Mouse (Mus musculus): ENCODE measurements around the gene Klhl12. TPM values are rescaled to one million over a fixed set of nuclear protein-coding genes. Genes with fewer than 3 reads are reported as not detected.

Klhl12 gene
- polyA plus RNA-seq (2015; fragmentation: Nextera tagmentation; extraction: Ambion mirVana), result 27.3 and 29.3 TPM in 2 replicates

DNA sequence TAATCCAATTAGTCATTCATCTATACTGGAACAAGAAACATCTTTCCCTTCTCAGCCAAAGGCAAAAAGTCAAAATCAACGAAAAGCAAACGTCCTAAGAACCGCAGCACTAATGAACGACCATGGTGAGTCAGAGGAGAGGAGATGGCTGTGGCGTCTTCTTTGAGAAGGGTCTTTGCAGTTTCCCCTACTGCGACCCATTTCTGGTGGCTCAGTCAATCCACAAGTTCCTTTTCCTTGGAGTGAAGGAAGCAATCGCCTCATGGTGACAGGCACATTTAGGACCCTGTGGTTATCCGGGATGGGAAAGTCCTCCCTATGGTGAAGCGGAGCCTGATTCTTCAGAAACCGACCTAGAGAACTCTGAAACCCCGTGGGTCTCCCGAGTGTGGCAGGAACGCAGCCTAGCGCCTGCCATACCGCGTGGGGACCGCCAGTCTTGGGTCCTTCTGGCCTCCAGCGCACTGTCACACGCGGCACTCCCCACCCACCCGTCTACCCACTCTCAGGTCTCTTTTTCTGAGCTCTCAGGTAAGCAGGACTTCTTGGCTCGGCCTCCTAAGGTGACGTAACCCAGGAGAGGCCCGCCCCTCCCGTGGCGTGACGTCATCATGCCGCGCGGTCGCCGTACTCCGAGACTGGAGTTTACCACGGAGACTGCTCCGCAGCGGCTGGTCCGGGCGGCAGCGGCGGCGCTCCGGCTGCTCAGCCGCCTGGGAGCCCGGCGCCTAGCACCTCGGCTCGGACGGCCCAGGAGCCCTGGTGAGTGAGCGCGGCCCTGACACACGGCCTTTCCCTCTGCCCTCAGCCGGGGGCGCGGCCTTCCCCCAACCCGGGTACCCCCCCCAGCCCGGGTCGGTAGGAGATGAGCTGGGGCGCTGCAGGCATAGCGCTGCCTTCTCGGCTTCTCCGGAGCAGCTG, at the start of gene Klhl12:
Klhl12 (plus strand) TSS at position 628 of the 921 bp plus-strand sequence.
- under 1% methylated on average over 61 of the region's 61 CpGs for WGBS
- H3K4me1 ChIP-seq, result peaks cover 7% of the 10 kb centered on the region
- H3K27me3 ChIP-seq, result no peaks in the 10 kb centered on the region
- peak within 1 kb of the TSS; percentile 57 for H3K27ac ChIP-seq
- peak within 1 kb of the TSS; percentile 92 for H3K9ac ChIP-seq
- peak; percentile 92 for ATAC-seq (ENCODE audit: borderline replicate concordance, extremely low read depth, low FRiP score, low TSS enrichment)
- H3K9me3 ChIP-seq, result no peaks in the 10 kb centered on the region
- peak within 1 kb of the TSS; percentile 87 for H3K4me3 ChIP-seq
- peak within 1 kb of the TSS; percentile 89 for H3K4me2 ChIP-seq
- peaks cover 9% of the 10 kb centered on the region for H3K36me3 ChIP-seq

DNA sequence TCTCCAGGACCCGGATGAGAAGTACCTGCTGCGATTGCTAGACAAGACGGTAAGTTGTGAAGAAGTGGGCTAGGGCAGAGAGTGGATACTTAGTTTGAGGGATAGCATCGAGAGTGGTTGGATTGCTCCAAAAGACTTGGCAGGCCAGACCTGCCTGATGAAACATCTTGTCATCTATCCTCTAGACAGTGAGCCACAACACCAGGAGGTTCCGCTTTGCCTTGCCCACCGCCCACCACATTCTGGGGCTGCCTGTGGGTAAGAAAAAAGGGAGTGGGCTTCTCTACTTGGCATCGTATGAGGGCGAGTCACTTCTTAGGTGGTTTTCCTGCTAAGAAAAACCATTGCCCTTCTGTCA, 48.9 kb upstream of the Klhl12 start:
- WGBS, result 18% methylated on average over 8 of the region's 8 CpGs
- Histone ChIP-seq H3K4me1 (peaks cover 7% of the 10 kb centered on the region), H3K27me3 (no peaks in the 10 kb centered on the region), H3K4me2 (peak overlapping the region; percentile 76), H3K4me3 (peak overlapping the region; percentile 52), H3K9ac (peak overlapping the region; percentile 54), H3K36me3 (peaks cover 37% of the 10 kb centered on the region), H3K9me3 (no peaks in the 10 kb centered on the region), H3K27ac (peak overlapping the region; percentile 65)
- 0 out of 2 replicates have a peak, but pooled peaks have one; percentile 4 for ATAC-seq (ENCODE audit: borderline replicate concordance, extremely low read depth, low FRiP score, low TSS enrichment)

DNA sequence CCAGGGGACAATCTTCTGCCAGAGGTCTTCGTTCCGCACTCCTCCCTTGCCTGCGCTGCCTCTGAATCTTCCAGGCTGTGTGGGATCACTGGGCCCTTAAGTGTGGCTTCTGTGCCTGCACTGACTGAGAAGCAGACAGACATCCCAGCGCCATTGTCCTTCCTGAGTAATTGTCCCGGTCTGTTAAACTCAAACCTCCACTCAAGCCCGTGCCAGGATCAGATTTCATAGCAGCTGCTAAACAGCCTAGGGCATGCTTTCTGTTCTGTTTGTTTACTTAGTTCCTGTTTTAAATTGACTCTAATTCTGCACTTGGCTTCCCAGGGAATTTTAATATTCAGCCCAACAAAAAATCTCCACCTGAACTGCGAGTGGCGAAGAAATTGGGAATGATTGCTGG, 47.3 kb upstream of the Klhl12 start:
- WGBS, result 83% methylated on average over 8 of the region's 8 CpGs
- H3K4me1 ChIP-seq, result peaks cover 7% of the 10 kb centered on the region
- H3K27ac ChIP-seq, result no peak overlapping the region
- H3K36me3 ChIP-seq, result peaks cover 45% of the 10 kb centered on the region
- H3K9me3 ChIP-seq, result no peaks in the 10 kb centered on the region
- H3K9ac ChIP-seq, result no peak overlapping the region
- H3K4me3 ChIP-seq, result no peak overlapping the region
- no peak overlapping the region for H3K4me2 ChIP-seq
- no peaks in the 10 kb centered on the region for H3K27me3 ChIP-seq
- no peak for ATAC-seq (ENCODE audit: borderline replicate concordance, extremely low read depth, low FRiP score, low TSS enrichment)

DNA sequence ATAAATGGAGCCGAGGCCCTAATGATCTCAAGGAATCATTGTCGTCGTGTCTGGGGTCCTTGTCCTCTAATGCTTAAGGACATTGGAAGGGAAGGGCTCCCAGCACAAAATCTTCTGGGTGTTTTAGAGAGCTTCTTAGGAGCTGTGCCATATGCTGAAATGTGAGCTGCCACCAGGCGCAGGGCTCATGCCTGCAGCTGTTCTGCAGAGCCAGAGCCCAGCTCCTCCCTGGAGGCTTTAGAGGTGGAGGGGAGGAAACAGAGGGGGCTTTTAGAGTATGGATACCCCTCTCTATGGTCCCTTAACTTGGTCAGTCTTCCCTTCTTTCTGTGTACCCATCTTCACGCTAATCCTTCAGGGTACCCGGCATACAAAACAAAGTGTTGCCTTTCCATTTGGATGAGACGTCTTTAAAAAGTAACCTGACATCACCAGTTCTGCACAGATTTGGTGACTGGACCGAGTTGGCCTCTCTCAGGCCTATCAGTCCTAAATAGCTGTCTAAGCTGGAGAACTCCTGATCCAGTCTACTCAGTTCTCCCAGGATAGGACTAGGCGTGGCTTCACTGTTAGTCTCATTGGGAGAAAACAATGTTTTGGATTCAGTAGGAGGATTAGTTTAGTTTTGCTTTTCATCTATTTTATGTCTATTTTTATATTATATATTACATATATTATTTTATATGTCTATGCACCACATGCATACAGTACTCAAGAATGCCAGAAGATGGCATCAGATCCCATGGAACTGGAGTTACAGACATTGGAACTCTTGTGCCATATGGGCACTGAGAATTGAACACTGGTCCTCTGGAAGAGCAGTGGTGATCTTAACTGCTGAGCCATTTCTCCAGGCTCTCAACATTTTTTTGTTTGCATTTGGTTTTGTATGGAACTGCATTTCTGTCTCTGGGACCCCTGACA, 43.4 kb upstream of the Klhl12 start:
- no peak overlapping the region for H3K27ac ChIP-seq
- H3K36me3 ChIP-seq, result peaks cover 45% of the 10 kb centered on the region
- H3K27me3 ChIP-seq, result no peaks in the 10 kb centered on the region
- no peak for ATAC-seq (ENCODE audit: borderline replicate concordance, extremely low read depth, low FRiP score, low TSS enrichment)
- WGBS, result 92% methylated on average over 9 of the region's 9 CpGs
- H3K9me3 ChIP-seq, result no peaks in the 10 kb centered on the region
- no peak overlapping the region for H3K4me2 ChIP-seq
- peaks cover 17% of the 10 kb centered on the region for H3K4me1 ChIP-seq
- no peak overlapping the region for H3K9ac ChIP-seq
- H3K4me3 ChIP-seq, result no peak overlapping the region

DNA sequence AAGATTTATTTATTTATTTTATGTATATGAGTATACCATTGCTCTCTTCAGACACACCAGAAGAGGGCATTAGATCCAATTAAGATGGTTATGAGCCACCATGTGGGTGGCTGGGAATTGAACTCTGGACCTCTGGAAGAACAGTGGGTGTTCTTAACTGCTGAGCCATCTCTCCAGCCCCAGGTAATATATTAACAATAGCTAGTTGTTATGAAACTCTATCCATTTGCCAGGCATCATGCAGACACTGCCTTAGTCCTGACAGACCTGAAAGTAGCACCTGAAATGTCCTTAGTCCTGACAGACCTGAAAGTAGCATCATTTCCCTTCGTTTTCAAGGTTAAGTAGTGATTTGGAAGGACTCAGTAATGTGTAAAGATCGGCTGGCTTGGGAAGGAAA, 41.3 kb upstream of the Klhl12 start:
- peak overlapping the region; percentile 92 for H3K27ac ChIP-seq
- H3K4me2 ChIP-seq, result peak overlapping the region; percentile 67
- no peak overlapping the region for H3K9ac ChIP-seq
- H3K4me3 ChIP-seq, result no peak overlapping the region
- H3K27me3 ChIP-seq, result no peaks in the 10 kb centered on the region
- ATAC-seq (ENCODE audit: borderline replicate concordance, extremely low read depth, low FRiP score, low TSS enrichment), result no peak
- H3K36me3 ChIP-seq, result peaks cover 29% of the 10 kb centered on the region
- peaks cover 34% of the 10 kb centered on the region for H3K4me1 ChIP-seq
- WGBS, result 22% methylated on average over 2 of the region's 2 CpGs
- H3K9me3 ChIP-seq, result no peaks in the 10 kb centered on the region

DNA sequence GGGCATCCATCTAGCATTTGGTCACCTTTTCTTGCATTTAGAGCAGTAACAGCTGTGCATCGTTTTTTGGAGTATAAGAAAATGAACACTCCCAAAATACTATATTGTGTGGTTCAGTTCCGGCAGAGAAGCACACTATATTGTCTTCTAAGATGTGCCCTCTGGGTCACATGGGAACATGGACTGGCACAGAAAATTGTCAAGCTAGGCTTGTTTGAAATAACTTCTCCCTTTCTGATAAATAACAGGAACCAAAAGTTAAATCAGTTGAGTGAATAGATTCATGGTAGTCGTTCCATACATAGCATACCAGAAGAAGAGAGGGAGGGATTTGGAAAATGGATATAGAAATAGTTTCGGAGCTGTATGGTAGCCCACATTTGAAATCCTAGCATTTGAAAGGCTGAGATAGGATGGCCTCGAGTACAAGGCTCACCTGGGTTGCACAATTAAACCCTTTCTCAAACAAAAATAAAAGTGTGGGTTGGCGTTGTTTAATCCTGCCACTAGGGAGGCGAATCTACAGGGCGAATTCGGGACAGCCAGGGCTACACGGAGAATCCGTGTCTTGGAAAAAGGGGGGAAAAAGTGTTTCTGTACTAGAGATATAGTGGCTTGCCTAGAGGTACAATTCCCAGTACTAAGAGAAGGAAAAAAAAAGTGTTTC, 40.7 kb upstream of the Klhl12 start:
- Histone ChIP-seq H3K4me3 (peak overlapping the region; percentile 81), H3K9ac (peak overlapping the region; percentile 20), H3K27ac (peak overlapping the region; percentile 92), H3K4me1 (peaks cover 40% of the 10 kb centered on the region), H3K36me3 (peaks cover 23% of the 10 kb centered on the region; the same call in 1 of the 2 replicates), H3K4me2 (peak overlapping the region; percentile 67), H3K27me3 (no peaks in the 10 kb centered on the region), H3K9me3 (no peaks in the 10 kb centered on the region)
- peak; percentile 19 for ATAC-seq (ENCODE audit: borderline replicate concordance, extremely low read depth, low FRiP score, low TSS enrichment)
- 11% methylated on average over 11 of the region's 11 CpGs for WGBS

DNA sequence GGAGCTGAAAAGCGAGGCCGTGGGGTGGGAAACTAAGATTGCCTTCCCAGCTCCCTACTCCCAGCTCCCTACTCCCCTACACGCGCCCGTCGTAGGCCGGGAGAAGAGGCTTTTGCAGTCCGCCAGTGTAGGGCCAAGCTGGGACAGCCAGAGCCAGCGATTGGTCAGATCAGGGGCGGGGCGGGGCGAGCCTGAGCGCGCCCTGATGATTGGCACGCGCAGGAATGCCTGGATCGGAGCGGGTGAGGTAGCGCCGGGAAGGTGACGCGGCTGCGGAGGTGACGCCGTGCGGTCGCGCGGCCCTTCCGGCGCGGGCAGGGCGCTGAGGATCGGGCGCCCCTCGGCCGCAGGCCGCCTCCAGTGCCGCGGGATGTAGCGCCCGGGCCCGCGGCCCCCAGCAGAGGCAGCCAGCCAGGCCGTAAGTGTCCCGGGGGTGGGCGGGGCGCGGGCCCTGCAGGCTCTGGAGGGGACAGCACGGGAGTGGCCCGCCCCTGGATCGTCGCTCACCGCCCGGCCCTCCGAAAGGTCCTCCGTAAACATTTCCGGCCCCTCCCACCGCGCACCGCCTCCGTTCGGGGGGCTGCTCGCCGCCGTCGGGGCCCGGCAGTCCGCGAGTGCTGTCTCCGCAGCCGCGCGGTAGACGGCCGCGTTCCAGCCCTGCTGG, 40.0 kb upstream of the Klhl12 start, which contains the start of gene Adipor1:
Adipor1 (plus strand) TSS at position 211 of the 664 bp plus-strand sequence.
- peak within 1 kb of the TSS; percentile 81 for H3K4me3 ChIP-seq
- under 1% methylated on average over 67 of the region's 77 CpGs for WGBS

DNA sequence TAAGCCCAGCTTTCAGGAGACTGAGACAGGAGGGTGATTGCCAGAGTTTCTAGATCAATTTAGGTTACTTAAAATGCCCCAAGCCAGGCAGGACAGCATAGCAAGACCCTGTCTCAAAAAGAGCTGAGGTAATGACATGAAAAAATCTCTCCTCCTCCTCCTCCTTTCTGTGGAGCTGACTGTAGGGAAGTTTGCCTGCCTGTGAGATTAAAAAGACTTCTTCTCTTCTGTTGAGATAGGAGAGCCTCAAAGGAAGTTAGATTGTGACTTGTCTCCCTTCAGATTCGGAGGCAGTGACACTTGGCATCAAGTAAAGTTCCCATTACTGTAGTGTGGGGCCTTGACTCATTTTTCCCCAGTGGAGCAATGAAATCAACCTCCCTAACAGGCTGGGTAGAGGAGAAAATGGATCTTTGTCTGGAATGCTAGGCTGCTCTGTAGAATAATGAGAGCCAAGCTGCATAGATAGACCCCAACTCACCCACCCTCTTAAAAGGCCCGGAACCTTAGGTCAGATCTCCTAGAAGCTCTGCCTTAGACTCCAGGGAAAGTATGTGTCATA, 36.8 kb upstream of the Klhl12 start:
- peaks cover 8% of the 10 kb centered on the region; the same call in 1 of the 2 replicates for H3K36me3 ChIP-seq
- H3K9me3 ChIP-seq, result no peaks in the 10 kb centered on the region
- no peaks in the 10 kb centered on the region for H3K27me3 ChIP-seq
- H3K4me3 ChIP-seq, result no peak overlapping the region
- WGBS, result 84% methylated on average over 2 of the region's 2 CpGs
- peaks cover 62% of the 10 kb centered on the region for H3K4me1 ChIP-seq
- no peak overlapping the region for H3K9ac ChIP-seq
- ATAC-seq (ENCODE audit: borderline replicate concordance, extremely low read depth, low FRiP score, low TSS enrichment), result no peak
- no peak overlapping the region for H3K27ac ChIP-seq
- H3K4me2 ChIP-seq, result no peak overlapping the region

More for the DNA sequence above, 40.0 kb upstream of the Klhl12 start, which contains the start of gene Adipor1:
- H3K4me2 ChIP-seq, result peak within 1 kb of the TSS; percentile 67
- H3K27ac ChIP-seq, result peak within 1 kb of the TSS; percentile 92
- H3K4me1 ChIP-seq, result peaks cover 46% of the 10 kb centered on the region
- H3K9ac ChIP-seq, result peak within 1 kb of the TSS; percentile 82
- H3K36me3 ChIP-seq, result peaks cover 18% of the 10 kb centered on the region; the same call in 1 of the 2 replicates
- no peaks in the 10 kb centered on the region for H3K27me3 ChIP-seq
- no peaks in the 10 kb centered on the region for H3K9me3 ChIP-seq
- ATAC-seq (ENCODE audit: borderline replicate concordance, extremely low read depth, low FRiP score, low TSS enrichment), result peak; percentile 100

DNA sequence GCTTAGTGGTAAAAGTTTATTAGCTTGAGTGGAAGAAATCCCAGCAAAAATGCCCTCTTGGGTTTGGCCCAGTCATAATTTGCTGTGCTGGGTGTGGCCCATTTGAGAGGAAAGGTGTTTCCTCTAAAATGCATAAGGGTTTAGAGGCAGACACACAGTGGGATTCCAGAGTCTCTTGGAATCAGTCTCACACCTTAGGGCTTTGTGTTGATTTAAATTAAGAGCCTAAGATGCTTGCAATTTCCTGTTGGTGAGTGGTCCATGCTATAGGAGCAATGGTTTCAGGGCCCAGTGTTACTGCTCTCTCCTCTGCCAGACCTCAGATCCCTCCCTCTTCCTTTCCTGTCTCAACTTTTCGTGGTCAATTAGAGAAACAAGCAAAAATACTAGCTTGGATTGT, 36.2 kb upstream of the Klhl12 start:
- WGBS, result 38% methylated on average over 1 of the region's 1 CpGs
- no peak for ATAC-seq (ENCODE audit: borderline replicate concordance, extremely low read depth, low FRiP score, low TSS enrichment)

DNA sequence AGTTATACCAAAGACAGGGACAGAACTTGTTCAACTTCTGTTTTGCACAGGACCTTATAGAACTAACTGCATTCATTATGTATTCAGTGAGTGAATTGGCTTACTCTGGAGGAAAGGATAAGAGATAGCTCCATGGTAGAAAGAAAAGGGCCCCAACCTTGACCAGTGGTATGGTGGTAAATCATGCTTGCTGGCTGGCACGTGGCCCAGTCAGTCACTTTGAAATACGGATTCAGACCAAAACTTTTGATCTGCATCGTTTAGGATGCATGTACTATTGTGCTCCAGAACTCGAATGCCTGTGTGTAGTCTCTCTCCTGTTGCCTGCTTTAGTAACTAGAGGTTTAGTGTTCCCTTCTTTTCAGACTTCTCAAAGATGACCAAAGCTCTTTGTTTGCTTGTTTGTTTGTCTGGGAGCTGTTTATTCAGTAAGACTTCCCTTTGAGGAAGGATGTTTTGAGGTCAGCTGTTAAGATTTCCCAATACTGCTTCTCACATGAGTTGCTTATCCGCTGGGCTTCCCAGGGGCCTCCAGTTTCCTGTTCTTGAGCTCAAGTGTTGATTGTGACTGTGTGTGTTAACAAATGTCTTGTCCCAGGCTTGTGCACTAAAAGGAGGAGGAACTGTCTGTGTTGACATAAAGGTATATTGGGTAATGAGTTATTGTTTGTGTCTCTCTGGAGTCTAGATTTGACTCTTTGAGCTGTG, 35.4 kb upstream of the Klhl12 start:
- Histone ChIP-seq H3K4me3 (no peak overlapping the region), H3K9me3 (no peaks in the 10 kb centered on the region), H3K9ac (no peak overlapping the region), H3K4me1 (peaks cover 55% of the 10 kb centered on the region), H3K36me3 (peaks cover 22% of the 10 kb centered on the region), H3K27me3 (no peaks in the 10 kb centered on the region), H3K27ac (0 out of 2 replicates have a peak overlapping the region, but pooled peaks have one; percentile 23), H3K4me2 (no peak overlapping the region; the same call in 1 of the 2 replicates)
- no peak for ATAC-seq (ENCODE audit: borderline replicate concordance, extremely low read depth, low FRiP score, low TSS enrichment)
- WGBS, result 22% methylated on average over 5 of the region's 5 CpGs

More for the DNA sequence above, 36.2 kb upstream of the Klhl12 start:
- Histone ChIP-seq H3K27me3 (no peaks in the 10 kb centered on the region), H3K4me2 (no peak overlapping the region; the same call in 1 of the 2 replicates), H3K4me1 (peaks cover 60% of the 10 kb centered on the region), H3K4me3 (no peak overlapping the region), H3K9ac (no peak overlapping the region), H3K27ac (no peak overlapping the region), H3K9me3 (no peaks in the 10 kb centered on the region), H3K36me3 (peaks cover 14% of the 10 kb centered on the region; the same call in 1 of the 2 replicates)

Data from lung, embryonic 15.5 days (tissue).